Mouse (Mus musculus) left cerebral cortex, postnatal 14 days (tissue): ENCODE measurements at regions not wholly inside any gene's neighbourhood (a gene's known extent, or its start where the extent isn't known, plus 50 kb on each side); places are given as distances from the start of the nearest gene placed in this dataset.
"Not testable (repeated sequence)": the region's sequence is repeated elsewhere in the genome, so short reads cannot be mapped to it uniquely, and the experiment has no call there.

Experiments used
- DNase-seq, 2 experiments: peaks; one replicate each; pipeline ENCODE4 v3.0.0; 2021 to 2022; ENCODE audit warnings: low spot score in 2 of 2, mixed read lengths in 1 of 2
- intact Hi-C: fragments of 180-260 bp; cut with DNase I; formaldehyde crosslinking; loops from one replicate; pipeline ENCODE4 v1.15.1; 2025

DNA sequence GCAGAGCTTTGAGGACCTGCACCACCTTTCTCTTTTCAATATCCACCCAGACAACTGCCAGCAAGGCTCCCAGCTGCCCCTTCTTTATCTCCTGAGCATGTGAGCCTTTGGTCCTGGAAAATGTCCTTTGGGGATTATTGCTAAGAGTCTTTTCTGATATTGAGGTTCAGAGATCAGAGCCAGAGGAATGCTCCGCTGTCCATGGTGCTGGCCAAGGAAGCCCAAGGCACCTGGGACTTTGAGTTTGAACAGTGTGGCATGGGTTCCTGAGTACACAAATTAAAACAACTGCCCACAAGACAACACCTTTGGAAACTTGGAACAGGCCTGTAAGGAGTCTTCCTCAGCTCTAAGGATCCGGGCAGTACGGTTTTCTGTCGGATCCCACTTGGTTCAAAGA is 52.6 kb upstream of the Slc28a3 start:
- intact Hi-C loops = loop anchor here (10.0 kb wide), 1 partner anchor 121 kb away; no protein-coding TSS in a partner anchor
- DNase-seq = no peak

DNA sequence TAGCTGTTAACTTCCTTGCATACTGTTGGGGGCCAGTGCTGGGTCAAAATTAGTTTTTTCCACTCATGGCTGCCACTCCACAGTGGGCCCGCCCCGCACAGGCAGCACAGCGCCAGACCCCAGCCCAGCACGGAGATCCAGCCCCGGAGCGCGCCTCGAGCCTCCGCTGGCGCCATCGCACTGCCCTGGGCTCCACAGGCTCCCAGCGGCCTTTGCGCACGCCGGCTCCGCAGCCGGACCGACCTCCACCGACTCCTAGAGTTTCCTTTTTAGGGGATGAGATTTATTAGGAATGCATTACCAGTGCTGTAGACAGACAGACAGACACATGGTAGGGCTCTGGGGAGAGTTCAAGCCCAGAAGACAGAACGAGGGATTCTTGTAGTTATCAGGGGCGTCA is 58.0 kb upstream of the Slc28a3 start:
- intact Hi-C loops = loop anchor here (10.0 kb wide), 1 partner anchor 116 kb away; no protein-coding TSS in a partner anchor
- no peak for DNase-seq

DNA sequence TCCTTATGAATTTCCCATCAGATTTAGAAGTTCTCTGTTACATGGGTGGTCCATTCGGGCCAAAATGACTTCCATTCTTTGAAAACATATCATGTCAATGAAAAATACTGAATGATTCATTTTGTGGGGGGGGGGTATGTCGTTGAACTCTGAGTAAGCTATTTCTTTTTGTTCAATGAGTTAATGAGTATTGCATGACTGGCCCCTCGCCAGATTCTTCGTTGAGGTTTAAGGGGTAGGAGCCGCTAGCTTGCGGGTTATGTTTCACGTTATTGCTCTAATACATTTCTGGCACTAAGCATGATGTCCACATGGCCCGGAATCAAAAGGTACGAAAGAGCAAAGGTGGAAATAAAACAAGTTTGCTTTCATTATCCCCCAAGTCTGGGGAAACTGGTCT is 59.5 kb upstream of the Slc28a3 start:
- DNase-seq = no peak
- intact Hi-C loops = no loop called here

DNA sequence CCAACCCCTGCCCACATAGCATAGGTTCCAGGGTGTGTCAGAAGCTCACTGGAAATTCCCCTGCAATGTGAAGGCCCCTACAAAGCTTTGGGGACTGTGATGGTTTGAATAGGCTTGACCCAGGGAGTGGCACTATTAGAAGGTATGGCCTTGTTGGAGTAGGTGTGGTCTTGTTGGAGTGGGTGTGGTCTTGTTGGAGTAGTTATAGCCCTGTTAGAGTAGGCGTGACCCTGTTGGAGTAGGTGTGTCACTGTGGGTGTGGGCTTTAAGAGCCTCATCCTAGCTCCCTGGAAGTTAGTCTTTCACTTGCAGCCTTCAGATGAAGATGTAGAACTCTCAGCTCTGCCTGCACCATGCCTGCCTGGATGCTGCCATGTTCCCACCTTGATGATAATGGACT is 64.9 kb upstream of the Slc28a3 start:
- DNase-seq, intact Hi-C loops: not testable (repeated sequence)

DNA sequence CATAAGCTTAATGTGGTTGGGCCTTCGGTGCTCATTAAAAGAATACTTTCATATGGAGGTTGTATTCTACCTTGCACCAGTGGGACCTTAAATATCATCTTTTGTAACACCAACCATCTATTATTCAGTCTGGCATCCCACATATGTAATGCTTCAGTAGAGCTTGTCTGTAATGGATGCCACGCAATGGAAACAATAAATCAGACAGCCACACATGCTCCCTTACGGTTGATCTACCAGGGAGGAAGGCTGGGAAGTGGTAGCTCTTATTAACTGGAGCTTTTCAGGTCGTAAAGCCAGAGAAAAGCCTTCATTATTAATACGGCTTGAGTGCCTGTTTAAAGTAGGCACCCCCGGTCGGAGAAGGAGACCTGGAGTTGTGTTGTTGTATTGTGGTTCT is 66.8 kb upstream of the Slc28a3 start:
- intact Hi-C loops = no loop called here
- no peak for DNase-seq

DNA sequence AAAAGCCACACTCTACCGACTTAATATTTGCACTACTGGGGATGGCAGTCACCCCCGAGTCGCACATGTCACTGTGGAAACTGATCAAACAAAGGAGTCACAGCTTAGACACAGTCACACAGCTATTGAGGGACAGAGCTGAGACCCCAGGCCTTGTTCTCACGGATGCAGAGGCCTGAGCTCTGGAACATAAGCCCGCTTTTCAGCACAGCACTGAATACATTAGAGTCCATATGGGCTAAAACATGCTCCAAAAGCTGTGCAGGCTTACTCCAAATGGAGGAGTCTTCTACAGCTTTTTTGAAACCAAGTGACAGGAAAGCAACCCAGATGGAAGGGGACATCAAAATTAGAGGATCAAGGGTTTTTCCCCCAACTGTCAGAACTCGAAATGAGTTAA is 69.0 kb upstream of the Slc28a3 start:
- DNase-seq = no peak
- intact Hi-C loops = no loop called here

DNA sequence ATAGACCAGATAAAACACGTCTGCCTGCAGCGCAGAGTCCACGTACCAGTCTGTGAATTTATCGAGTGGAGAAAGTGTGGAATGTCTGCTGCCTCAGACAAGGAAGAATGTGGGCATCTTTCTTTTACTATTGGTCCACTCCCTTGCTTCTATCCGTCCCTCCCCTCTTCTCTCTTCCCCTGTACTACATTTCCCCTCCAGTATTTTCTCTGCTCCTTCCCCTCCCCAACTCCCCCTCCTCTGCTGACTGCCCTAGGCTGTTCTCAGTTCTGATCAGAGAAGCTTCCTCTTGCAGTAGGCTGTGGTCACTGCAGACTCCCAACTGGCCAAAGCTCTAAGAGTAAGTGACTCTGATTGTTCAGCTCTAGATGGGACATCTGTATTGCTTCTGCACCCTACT is 76.1 kb upstream of the Slc28a3 start:
- DNase-seq = no peak
- intact Hi-C loops = no loop called here

DNA sequence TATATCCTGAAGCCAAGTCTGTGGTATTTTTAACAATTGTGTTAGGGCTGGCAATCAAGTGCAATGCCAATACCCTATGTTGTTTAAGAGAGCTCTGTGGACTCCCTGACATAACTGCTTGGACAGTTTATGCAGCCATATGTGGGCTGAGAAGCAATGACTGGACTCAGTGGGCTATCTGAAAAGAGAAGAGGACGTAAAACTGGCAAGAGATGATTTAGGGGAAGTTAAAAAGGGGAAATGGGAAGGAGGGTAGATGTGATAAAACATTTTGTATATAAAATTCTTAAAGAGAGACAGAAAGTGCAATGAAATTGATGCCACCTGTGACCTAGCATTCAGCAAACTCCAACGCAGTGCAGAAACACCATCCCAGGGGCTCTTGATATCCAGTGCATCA is 76.9 kb upstream of the Slc28a3 start:
- no peak for DNase-seq
- intact Hi-C loops = no loop called here

DNA sequence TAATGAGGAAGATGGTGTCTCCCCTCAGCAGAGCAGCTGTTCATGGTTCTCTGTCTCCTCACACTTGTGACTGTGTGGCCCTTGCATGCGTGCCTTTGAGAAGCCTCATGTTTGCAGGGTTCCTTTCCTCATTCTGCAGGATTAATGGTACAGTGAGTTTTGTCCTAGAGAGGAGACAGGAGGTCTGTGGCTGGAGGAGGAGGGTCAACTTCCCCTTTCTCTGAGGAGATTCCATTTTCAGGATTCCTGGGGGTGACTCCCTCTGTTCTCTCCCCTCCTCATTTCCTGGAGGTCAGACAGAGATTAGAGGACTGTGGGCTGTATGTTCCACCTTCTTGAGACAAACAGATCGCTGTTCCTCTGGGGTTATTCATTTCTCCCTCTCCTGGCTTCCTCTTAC is 77.6 kb upstream of the Slc28a3 start:
- no peak for DNase-seq
- intact Hi-C loops = no loop called here

DNA sequence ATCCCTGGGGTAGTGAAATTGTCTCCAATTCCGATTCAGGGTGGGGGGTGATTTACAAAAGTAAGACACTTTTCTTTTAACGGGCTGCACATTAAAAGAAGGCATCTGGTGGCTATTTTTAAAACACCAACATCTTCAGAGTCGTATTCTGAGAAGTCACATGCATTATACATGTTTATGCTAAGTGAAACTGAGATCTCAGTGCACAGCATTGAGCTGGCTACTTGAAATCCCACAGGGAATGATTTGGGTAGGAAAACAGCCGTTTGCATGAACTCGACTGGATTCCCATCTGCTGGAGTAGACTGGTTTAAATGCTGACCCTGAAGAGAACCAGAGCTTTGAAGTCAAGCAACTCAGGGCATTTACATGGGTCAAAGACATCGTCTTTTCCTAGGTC is 84.0 kb upstream of the Slc28a3 start:
- peak; percentile 16 to 54 for DNase-seq
- intact Hi-C loops = no loop called here

DNA sequence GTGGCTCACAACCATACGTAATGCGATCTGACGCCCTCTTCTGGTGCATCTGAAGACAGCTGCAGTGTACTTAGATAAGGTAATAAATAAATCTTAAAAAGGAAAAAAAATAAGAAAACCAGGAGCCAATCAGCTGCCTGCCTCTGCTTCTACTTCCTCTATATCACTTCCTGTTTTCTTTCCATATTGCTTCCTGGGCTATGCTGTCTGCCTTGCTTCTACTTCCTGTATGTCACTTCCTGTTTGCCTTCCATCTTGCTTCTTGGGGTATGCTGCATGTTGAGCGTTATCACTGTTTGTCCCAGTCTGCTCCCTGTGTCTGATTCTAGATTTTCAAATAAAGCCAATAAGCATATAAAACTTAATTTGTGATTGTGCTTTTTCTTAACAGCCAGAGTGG is 85.3 kb upstream of the Slc28a3 start:
- DNase-seq = no peak

DNA sequence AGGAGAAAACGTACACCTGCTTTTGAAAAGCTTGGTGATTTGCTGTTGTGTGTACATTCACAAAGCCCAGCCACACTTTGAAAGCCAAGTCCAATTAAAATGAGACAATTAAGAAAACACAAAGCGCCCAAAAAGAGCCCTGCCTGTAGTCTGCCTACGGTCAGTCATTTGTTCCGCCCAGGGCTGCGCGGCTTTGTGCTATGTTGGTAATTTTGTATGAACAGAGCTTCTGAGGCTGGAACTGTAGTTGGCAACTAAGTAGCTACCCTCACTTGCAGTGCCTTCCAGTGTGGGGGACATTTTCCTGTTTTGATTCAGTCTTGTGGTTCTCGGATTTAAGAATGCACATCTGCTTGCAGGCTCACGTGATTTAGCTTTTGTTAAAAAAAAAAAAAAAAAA is 89.3 kb upstream of the Slc28a3 start:
- intact Hi-C loops = no loop called here
- DNase-seq = no peak

More for the DNA sequence above, 85.3 kb upstream of the Slc28a3 start:
- intact Hi-C loops = no loop called here

DNA sequence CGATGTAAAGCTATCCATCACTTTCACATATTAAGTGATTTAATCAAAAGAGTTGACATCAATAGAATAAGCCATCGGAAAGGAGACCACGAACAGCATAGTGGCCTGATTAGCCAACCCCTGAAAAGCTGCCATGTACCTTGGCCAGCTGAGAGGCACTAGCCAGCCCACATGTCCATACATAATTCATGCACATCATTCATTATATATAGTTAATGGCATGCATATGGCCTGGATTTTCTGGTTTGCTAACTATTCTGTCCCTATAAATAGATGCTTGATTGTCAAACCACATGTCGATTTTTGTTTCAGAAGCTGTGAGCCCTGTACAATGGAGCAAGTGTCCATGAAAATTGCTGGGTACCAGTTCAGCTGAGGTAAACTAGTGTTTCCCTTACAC is 93.5 kb upstream of the Slc28a3 start:
- intact Hi-C loops = no loop called here
- no peak for DNase-seq

DNA sequence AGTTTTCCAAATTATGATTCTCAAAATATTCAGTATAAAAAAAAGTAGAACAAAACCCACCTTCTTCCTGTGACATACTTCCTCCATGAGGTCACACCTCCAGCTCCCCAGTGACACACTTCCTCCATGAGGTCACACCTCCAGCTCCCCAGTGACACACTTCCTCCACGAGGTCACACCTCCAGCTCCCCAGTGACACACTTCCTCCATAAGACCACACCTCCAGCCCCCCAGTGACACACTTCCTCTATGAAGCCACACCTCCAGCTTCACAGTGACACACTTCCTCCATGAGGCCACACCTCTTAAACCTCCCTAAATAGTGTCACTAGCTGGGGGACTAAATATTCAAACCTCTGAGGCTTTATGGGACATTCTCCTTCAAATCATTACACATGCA is 89.8 kb upstream of the Ntrk2 start:
- intact Hi-C loops = no loop called here
- DNase-seq = no peak

DNA sequence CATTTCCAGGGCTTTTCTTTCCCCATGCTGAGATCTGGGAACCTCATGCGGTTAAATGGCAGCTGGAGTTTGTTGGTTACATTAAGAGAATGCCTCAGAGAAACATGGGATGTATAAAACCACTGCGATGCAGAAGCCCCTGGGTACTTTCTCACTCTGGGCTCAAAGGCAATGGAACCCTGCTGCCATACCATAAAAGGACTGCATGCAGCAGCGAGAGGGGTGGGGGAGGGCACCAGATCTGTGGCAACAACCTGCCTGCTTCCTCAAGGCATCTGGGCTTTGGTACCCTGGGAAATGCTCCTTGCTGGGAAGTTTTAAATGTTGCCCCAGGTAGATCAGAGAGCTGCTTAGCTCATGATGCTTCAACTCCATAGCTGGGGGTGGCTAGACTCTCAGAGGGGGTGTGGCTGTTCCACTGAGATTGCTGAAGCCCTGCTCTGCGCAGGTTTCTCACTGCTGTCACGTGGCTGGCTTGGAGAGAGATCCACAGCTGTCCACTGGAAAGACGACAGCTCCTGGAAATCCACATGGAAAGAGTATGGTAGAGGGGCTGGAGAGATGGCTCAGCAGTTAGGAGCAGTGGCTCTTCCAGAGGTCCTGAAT is 75.8 kb upstream of the Ntrk2 start:
- intact Hi-C loops = no loop called here
- DNase-seq = no peak

DNA sequence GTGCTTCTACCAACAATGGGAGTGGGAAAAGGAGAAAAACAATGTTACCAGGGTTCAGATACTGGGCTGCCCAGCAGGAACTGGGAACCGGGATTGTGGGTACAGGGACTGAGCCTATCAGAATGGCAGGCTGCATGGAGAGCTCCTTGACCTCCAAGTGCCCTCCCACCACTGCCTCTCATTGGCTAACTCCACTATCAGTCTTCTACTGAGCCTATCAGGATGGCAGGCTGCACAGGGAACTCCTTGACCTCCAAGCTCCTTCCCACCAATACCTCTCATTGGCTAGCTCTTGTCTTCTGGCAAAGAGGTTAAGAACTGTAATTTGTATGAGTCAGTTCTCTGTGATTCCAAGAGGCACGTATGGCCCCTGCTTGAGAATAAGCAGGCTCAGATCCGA is 73.6 kb upstream of the Ntrk2 start:
- intact Hi-C loops = no loop called here
- no peak for DNase-seq

DNA sequence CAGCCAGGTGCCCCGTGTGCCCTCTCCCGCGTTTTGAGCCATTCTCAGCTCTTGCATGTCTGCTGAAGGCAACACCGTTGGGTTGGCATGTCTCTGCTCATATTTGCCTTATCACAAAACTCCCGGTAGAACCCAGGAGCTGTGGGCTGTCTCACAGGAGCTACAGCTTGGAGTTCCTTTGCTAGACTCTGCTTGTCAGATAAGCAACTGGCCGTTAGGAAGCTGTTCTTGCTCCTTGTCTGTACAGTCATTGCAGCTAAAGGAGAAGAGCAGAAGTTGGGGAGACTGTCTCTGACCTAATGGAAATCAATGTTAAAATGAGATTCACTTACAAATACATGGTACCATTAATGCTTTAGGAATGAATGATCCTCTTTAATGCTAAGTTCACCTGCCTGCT is 72.8 kb upstream of the Ntrk2 start:
- intact Hi-C loops = no loop called here

DNA sequence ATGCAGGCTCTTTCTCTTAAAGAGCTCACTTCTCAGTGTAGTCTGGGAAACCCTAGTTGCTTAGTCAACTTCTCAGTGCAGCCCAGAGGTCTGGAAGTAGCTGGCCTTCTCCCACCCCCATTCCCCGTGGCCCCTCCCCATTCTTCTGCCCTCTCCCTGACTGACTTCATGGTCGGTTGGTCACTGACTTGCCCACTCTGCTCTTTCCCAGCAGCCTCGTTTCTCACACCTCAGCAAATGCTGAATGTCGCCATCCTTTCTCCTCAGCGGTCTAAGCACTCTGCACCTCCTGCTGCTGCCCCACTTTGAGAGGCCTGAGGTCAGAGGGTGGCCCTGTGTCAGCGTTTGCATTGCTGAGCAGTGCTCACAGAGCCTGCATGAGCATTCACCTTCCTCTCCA is 70.8 kb upstream of the Ntrk2 start:
- intact Hi-C loops = no loop called here

More for the DNA sequence above, 72.8 kb upstream of the Ntrk2 start:
- no peak for DNase-seq

DNA sequence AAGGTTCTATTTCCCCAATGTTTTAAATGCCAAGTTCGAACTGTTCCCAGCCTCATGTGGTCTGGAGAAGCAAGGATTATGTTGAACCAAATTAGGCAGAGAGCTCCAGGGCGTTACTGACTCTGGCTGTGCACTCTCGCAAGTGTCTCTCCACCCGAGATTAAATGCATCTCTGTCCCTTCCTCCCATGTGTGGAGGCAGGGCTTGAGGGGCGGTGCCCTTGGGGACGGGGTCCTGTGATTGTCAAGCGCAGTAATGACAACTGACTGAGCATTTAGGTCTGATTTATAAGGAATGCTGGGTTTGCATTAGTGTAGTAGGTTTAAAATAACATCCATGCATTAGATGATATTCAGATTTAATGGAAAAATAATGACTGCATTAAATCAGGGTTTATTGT is 65.6 kb upstream of the Ntrk2 start:
- intact Hi-C loops = no loop called here
- DNase-seq = no peak

More for the DNA sequence above, 70.8 kb upstream of the Ntrk2 start:
- DNase-seq = no peak

DNA sequence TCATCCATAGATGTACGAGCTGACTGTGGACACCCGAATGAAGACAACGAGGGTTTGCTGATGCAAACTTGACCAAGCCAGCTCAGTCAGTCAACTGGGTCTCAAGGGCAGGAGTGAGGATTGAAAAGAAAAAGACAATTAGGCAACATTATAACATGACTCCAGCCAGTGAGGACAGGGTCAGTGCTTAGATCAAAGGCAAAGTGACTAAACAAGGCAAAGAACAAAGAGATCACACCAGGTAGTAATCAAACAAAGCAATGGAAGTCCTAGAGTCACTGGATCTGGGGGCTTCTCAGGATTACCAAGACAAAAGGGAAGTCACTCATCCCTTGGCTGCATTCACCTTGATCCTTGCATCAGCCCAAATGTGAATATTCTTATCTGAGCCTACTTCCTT is 60.3 kb upstream of the Ntrk2 start:
- DNase-seq = no peak
- intact Hi-C loops = no loop called here

DNA sequence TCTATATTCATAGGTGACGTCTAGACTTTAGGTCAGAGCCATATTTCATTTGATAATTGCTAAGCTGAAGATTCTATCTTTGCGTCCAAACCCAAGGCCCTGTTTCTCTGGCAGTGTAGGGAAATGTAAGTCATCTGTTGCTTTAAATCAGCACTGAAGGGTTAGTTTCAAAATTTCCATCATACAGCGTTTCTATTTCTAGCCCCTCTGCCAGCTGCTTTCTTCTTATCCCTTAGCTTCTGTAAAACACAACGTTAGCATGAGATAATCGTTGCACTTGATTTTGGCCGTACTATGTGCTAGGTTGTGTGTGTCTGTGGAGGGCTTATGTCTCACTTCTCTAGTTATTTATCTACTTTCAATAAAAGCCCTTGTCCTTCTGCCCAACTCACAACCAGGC is 58.7 kb upstream of the Ntrk2 start:
- intact Hi-C loops = no loop called here
- DNase-seq = peak; percentile 29 to 53

DNA sequence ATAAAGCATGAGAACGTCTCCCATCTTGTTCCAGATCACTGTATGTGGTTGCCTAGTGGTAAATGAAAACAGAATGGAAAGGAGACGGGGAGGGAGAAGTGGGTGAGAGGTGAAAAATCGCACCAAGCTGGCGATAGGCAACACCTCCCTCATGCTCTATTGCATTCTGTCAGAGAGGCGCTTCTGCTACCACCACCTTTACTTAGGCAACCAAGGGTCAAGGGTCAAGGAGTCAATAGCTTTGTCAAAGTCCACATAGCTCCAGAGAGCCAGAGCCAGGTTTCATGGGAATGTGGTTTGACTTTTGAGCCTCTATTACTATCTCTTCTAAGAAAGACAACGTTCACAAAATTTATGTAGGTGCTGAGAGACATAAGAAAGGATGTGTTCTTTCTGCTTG is 50.2 kb upstream of the Ntrk2 start:
- intact Hi-C loops = no loop called here
- DNase-seq = no peak
